Mouse (Mus musculus) midbrain, embryonic 13.5 days (tissue): ENCODE data around the gene Ampd2. TPM values are rescaled to one million over a fixed set of nuclear protein-coding genes. Genes with fewer than 3 reads are reported as not detected.

Experiments
- polyA plus RNA-seq: library from polyadenylated mRNA; unstranded; fragments of >200 nt; fragmentation: Nextera tagmentation; extraction: Ambion mirVana; gene quantifications from 2 replicates; pipeline ENCODE4 v1.2.1, GENCODE M21; 2015

Gene Ampd2
- polyA plus RNA-seq, 1 experiment from 2014 or later = 54.5 TPM

Other genes with a start within 250 kb of the Ampd2 start
- gene Eps8l3, start 209.4 kb downstream of the Ampd2 start, polyA plus RNA-seq = 0.36 TPM in 1 of 2 replicates, not detected in the other
- gene Gstm5, start 190.8 kb downstream of the Ampd2 start, polyA plus RNA-seq = 236 and 245 TPM in 2 replicates
- 100 and 107 TPM in 2 replicates for gene Gstm7, start 154.8 kb downstream of the Ampd2 start, polyA plus RNA-seq
- 14.5 and 17.3 TPM in 2 replicates for gene Gstm6, start 142.9 kb downstream of the Ampd2 start, polyA plus RNA-seq
- 0.26 TPM in 1 of 2 replicates, not detected in the other for gene Gstm3, start 117.4 kb downstream of the Ampd2 start, polyA plus RNA-seq
- gene Gstm2, start 100.2 kb downstream of the Ampd2 start, polyA plus RNA-seq = 6.0 and 6.2 TPM in 2 replicates
- 28.7 and 36.2 TPM in 2 replicates for gene Gstm1, start 68.7 kb downstream of the Ampd2 start, polyA plus RNA-seq
- 13.8 and 14.2 TPM in 2 replicates for gene Gstm4, start 41.8 kb downstream of the Ampd2 start, polyA plus RNA-seq
- 0.43 and 0.48 TPM in 2 replicates for gene Gnat2, start 6.1 kb upstream of the Ampd2 start, polyA plus RNA-seq
- gene Gnai3, start 59.5 kb upstream of the Ampd2 start, polyA plus RNA-seq = 148 and 152 TPM in 2 replicates
- 2.0 and 2.1 TPM in 2 replicates for gene Gpr61, start 68.2 kb upstream of the Ampd2 start, polyA plus RNA-seq
- gene Amigo1, start 99.7 kb upstream of the Ampd2 start, polyA plus RNA-seq = 9.9 and 11.0 TPM in 2 replicates
- 4.3 and 5.6 TPM in 2 replicates for gene Cyb561d1, start 114.6 kb upstream of the Ampd2 start, polyA plus RNA-seq
- 27.8 and 28.8 TPM in 2 replicates for gene Atxn7l2, start 124.3 kb upstream of the Ampd2 start, polyA plus RNA-seq
- 0.92 and 0.95 TPM in 2 replicates for gene Sypl2, start 140.0 kb upstream of the Ampd2 start, polyA plus RNA-seq
- 242 and 257 TPM in 2 replicates for gene Psma5, start 170.3 kb upstream of the Ampd2 start, polyA plus RNA-seq
- gene Sort1, start 197.4 kb upstream of the Ampd2 start, polyA plus RNA-seq = 14.9 and 18.3 TPM in 2 replicates